Mouse (Mus musculus) mesoderm, embryonic 11.5 days (tissue): ENCODE measurements around the gene Slc9b2.

Experiments
- DNase-seq: peaks from one replicate; pipeline ENCODE4 v3.0.0-alpha.2; 2012; ENCODE audit warnings: low read depth, low spot score

Slc9b2 gene

GRCm38 (mm10) chr3:135307411-135308259 is at the start of gene Slc9b2:
Slc9b2 (plus strand) TSS chr3:135307700.
- DNase-seq = peak; percentile 44

- no peak for DNase-seq
These were observed 48.6 kb upstream of the Slc9b2 start for GRCm38 (mm10) chr3:135258919-135259318.

DNA sequence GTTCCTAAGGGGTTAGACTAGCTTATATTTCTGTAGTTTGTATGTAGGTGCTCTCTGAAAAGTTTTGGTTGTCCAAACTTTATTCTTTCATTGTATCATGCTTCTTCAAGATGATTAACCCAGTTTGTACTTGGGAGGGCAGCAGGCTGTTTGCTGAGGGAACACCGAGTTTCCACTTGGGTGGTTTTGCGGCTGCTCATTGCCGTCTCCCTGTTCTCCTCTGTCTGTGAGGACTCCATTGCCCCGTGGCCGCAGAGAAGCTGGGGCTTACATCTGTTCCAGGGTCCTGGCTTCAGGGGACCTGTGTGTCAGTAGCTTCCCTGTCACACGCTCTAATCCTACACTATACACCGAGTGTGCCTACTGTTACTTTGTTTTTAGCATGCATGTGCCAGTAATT is 47.3 kb upstream of the Slc9b2 start:
- DNase-seq = no peak

DNA sequence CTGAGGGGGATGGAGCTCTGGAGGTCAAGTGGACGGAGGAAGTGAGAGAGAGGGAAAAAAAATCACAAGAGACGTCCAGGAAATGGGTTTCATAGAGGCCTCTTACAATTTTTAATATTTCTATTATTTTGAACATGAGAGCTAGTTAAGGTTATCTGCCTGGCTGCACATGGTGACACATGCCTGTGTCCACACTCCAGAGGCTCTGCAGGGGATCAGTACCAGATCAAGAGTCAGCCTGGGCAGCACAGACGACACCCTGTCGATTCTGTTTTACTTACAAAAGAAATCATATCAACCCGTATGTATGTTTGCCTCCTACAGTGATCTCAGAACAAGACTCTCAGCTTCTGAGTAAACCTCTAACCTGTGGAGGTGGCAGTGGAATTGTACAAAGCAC is 38.9 kb upstream of the Slc9b2 start:
- no peak for DNase-seq

DNA sequence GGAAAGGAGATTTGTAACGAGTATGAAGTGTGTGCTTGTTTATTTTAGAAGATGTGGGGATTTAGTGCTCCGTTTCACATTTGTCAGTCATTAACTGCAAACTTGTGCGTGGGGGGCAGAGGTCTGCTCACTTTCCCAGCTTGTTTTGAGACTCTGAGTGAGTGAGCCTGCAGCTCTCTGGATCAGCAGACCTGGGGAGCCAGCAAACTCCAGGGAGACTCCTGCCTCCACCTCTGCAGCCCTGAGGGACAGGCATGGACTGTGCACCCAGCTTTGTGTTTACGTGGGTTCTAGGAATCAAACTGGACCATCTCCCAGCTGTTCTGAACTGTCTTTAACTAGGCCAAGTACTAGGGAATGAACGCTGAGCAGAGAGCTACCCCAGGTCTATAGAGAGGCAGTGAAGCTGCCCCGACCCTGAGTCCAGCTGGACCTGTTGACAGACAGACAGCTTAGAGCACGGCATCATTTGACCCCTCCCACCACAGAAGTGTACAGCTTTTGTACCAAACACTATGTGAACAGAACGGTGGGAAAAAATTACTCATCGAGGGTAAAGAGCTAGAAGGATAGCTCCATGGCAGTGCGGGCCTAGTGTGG is 38.0 kb upstream of the Slc9b2 start:
- no peak for DNase-seq

- no peak for DNase-seq
These were observed 34.9 kb upstream of the Slc9b2 start for GRCm38 (mm10) chr3:135272627-135273026.

GRCm38 (mm10) chr3:135273047-135273446 is 34.5 kb upstream of the Slc9b2 start:
- DNase-seq = no peak

DNA sequence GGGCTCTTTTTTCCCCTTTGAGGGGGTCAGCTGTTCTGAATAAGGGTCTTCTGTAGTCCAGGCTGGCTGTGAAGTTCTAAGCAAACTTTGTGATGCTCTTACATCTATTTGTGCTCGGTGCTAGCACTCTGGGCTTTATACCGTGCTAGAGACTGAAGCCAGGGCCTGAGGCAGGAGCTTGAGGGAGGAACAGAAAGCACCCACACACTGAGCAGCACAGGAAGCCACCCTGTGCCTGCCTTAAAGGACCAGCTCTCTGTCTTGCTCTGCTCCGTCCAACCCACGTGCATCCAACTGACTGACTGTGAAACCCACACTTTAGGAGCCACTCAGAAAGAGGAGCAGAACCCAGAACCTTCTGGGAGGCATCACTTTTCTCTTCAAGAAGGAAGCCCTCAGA is 27.3 kb upstream of the Slc9b2 start:
- no peak for DNase-seq

DNA sequence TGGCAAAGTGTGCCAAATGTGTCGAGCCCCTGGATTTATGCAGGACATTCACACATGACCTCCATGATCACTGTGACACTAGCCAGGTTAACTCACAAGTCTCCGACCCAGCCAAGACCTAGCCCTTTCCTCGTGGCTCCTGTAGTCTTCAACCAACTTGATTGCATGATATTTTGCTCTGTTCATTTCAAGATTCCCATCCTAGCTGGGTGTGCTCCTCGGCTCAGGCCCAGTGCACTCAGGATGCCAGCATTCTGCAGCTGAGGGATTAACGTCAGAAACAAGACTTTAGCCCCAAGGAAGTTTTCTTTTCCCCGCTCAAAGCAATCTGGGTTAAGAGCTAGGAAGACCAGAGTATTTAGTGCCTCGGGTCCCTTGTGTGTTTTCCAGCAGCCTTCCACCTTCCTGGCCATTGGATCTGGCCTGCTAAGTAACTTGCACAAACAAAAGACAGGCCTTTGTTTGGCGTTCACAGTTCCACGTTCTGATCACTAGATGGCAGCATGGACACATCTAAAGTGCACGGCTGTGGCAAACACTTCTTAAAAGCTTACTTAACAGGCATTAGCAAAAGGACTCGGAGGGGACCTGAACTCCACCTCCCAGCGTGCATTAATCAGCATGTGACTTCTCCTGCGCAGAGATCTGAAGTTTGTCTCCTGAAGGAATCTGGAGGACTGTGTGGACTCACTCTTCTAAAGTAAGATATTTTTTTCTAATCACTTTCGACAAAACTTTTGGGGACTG is 26.7 kb upstream of the Slc9b2 start, which contains the start of gene Bdh2:
Gene Bdh2, plus strand, starts transcription at position 553 of the 747 bp plus-strand sequence.
- peak; percentile 93 for DNase-seq

DNA sequence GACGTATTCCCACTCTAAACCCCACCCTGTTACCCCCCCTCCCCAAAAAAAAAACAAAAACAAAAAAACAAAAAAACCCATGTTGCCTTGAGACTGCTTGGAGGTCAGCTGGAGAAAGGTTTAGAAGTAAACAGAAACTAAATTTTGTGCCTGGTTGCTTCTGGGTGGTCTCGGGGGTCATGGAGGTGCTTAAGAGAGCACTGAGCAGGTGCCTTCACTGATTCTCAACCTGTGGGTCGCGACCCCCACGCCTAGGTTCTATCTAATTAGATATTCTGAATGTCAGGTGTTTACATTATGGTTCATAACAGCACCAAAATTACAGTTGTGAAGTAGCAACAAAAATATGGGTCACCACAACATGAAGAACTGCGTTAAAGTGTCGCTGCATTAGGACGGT is 25.8 kb upstream of the Slc9b2 start:
- DNase-seq = no peak

- DNase-seq = no peak
These were observed 22.2 kb upstream of the Slc9b2 start for GRCm38 (mm10) chr3:135285256-135285655.

- DNase-seq = no peak
These were observed 21.7 kb upstream of the Slc9b2 start for GRCm38 (mm10) chr3:135285807-135286206.

DNA sequence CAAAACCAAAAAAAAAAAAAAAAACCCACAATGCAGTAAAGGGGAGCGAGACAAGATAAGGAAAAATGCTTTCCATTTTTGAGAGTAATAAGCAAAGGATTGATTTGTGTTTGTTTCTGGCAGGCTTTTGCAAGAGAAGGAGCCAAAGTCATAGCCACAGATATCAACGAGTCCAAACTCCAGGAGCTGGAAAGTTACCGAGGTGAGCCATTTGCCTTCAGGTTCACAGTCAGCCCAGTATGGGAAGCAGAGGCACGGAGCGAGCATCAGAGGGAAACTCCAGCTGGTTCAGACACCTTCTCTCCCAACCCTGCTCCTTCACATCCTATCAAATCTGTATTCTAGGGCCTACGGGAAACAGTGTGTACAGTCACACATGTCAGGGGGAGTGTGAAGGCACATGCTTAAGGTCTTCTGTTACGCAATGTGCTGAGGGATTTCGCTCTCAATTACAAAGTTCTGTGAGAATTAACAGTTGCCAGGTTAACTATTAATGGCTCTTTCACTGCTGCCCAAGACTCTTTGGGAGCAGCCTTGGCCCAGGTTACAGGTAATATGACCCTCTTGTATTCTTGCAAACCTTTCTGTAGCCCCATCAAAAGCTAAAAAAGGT is 19.3 kb upstream of the Slc9b2 start:
- DNase-seq = no peak

GRCm38 (mm10) chr3:135289148-135289547 is 18.4 kb upstream of the Slc9b2 start:
- no peak for DNase-seq

GRCm38 (mm10) chr3:135290249-135290894 is 17.1 kb upstream of the Slc9b2 start:
- DNase-seq = peak; percentile 79

DNA sequence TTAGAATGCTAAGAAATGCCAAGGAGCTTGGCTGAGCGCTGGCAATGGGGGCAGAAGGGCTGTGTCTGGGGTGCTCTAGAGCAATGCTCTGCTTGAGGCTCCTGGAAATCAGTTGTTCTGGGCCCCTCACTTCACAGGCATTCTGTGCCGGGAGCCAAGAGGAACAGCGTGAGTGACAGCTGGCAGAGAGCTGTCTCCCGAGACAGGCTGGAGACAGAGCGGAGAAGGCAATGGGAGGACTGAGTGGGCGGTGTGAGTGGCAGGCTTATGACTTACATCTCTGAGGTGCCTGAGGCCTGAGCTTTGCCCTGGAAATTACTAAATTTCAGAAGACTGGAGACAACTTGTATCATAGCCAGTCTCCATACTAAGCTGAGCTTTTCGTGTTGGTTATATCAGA is 13.8 kb upstream of the Slc9b2 start:
- DNase-seq = no peak

GRCm38 (mm10) chr3:135295559-135295958 is 11.9 kb upstream of the Slc9b2 start:
- DNase-seq = no peak

DNA sequence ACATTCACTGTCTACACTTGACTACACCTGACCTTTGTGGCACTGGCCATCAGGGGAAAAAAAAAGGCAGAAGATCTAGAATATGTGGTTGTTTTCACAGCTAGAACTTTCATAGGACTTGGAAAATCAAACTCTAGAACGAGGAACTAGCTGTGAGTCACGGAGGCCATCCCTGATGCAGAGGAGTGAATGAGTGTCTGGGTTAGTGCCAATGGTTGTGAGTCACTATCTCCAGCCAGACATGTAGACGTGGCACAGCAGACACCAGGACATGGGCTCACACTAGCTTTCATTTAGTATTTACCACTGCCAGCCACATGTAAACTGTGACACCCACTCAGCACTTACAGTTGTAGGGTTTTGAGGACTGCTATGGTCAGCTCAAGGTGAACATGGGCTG is 8.9 kb upstream of the Slc9b2 start:
- no peak for DNase-seq

GRCm38 (mm10) chr3:135300081-135300480 is 7.4 kb upstream of the Slc9b2 start:
- no peak for DNase-seq

GRCm38 (mm10) chr3:135304060-135304459 is 3.4 kb upstream of the Slc9b2 start:
- no peak for DNase-seq

DNA sequence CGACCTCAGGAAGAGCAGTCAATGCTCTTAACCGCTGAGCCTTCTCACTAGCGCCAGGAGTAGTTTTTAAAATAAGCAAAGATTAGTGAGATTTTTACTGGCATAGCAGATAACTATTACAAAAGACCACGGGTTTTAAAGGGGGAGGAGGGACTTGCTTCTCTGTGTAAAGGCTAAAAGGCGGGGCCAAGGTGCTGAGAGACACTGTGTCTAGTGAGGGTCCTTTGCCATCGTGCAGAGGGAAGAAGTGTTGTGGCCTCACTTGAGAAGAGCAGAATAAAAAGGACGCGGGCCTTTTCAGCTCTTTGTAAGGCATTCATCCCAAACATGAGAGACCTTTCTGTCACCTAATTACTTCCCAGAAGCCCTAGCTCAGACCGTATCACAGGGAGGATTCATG is 2.9 kb upstream of the Slc9b2 start:
- no peak for DNase-seq
